Mouse (Mus musculus): ENCODE measurements around the gene Oscar. TPM values are rescaled to one million over a fixed set of nuclear protein-coding genes. Genes with fewer than 3 reads are reported as not detected.
"Not testable (repeated sequence)": the region's sequence is repeated elsewhere in the genome, so short reads cannot be mapped to it uniquely, and the experiment has no call there.

Gene Oscar
- polyA plus RNA-seq, 1 experiment from 2014 or later = not detected

GRCm38 (mm10) chr7:3576354-3577124 lies 39.4 kb downstream of the Oscar start:
- ATAC-seq = no peak
- no peak overlapping the region for H3K9ac ChIP-seq (replicated peaks)
- H3K27me3 ChIP-seq (ENCODE audit: insufficient read depth, low read length) = no peaks in the 10 kb centered on the region
- WGBS (ENCODE audit: insufficient replicate concordance) = 67% methylated on average over 5 of the region's 5 CpGs
- H3K4me3 ChIP-seq (ENCODE audit: low read depth, low read length) = no peak overlapping the region
- no peak overlapping the region for H3K27ac ChIP-seq (ENCODE audit: low read depth)
- no peaks in the 10 kb centered on the region for H3K4me1 ChIP-seq (ENCODE audit: insufficient read depth)
- TF ChIP-seq EP300 (IDR thresholded peaks at IDR 0.05; ENCODE audit: low read depth) (no peak), CTCF (IDR thresholded peaks at IDR 0.05; ENCODE audit: low read depth) (no peak)
- DNase-seq = no peak
- no peak overlapping the region for H3K4me2 ChIP-seq (ENCODE audit: low read depth, low read length)
- H3K36me3 ChIP-seq (replicated peaks; ENCODE audit: insufficient read depth, low read length) = no peaks in the 10 kb centered on the region
- H3K9me3 ChIP-seq (ENCODE audit: low read length) = no peaks in the 10 kb centered on the region

- Histone ChIP-seq H3K9me3 (ENCODE audit: low read length) (no peaks in the 10 kb centered on the region), H3K27me3 (ENCODE audit: insufficient read depth, low read length) (no peaks in the 10 kb centered on the region), H3K4me3 (ENCODE audit: low read depth, low read length) (no peak overlapping the region), H3K36me3 (replicated peaks; ENCODE audit: insufficient read depth, low read length) (no peaks in the 10 kb centered on the region), H3K9ac (replicated peaks) (no peak overlapping the region), H3K4me1 (ENCODE audit: insufficient read depth) (no peaks in the 10 kb centered on the region), H3K27ac (ENCODE audit: low read depth) (no peak overlapping the region), H3K4me2 (ENCODE audit: low read depth, low read length) (no peak overlapping the region)
- WGBS (ENCODE audit: insufficient replicate concordance) = 36% methylated on average over 5 of the region's 5 CpGs
- no peak for DNase-seq
- ATAC-seq = no peak
- TF ChIP-seq EP300 (IDR thresholded peaks at IDR 0.05; ENCODE audit: low read depth) = no peak
- TF ChIP-seq CTCF (IDR thresholded peaks at IDR 0.05; ENCODE audit: low read depth) = no peak
Observed at GRCm38 (mm10) chr7:3574216-3574615, 41.7 kb downstream of the Oscar start.

GRCm38 (mm10) chr7:3571847-3572246 lies 44.1 kb downstream of the Oscar start:
- 29% methylated on average over 1 of the region's 1 CpGs for WGBS (ENCODE audit: insufficient replicate concordance)
- Histone ChIP-seq H3K4me2 (ENCODE audit: low read depth, low read length) (no peak overlapping the region), H3K9me3 (ENCODE audit: low read length) (no peaks in the 10 kb centered on the region), H3K9ac (replicated peaks) (no peak overlapping the region), H3K27me3 (ENCODE audit: insufficient read depth, low read length) (no peaks in the 10 kb centered on the region), H3K4me3 (ENCODE audit: low read depth, low read length) (no peak overlapping the region), H3K36me3 (replicated peaks; ENCODE audit: insufficient read depth, low read length) (no peaks in the 10 kb centered on the region), H3K27ac (ENCODE audit: low read depth) (no peak overlapping the region), H3K4me1 (ENCODE audit: insufficient read depth) (no peaks in the 10 kb centered on the region)
- TF ChIP-seq CTCF (IDR thresholded peaks at IDR 0.05; ENCODE audit: low read depth) = no peak
- no peak for TF ChIP-seq EP300 (IDR thresholded peaks at IDR 0.05; ENCODE audit: low read depth)
- no peak for DNase-seq
- no peak for ATAC-seq

- not testable (repeated sequence) for H3K4me1 ChIP-seq (ENCODE audit: insufficient read depth); H3K9ac ChIP-seq (replicated peaks); H3K4me3 ChIP-seq (ENCODE audit: low read depth, low read length); H3K27ac ChIP-seq (ENCODE audit: low read depth); DNase-seq; H3K36me3 ChIP-seq (replicated peaks; ENCODE audit: insufficient read depth, low read length); H3K9me3 ChIP-seq (ENCODE audit: low read length); H3K27me3 ChIP-seq (ENCODE audit: insufficient read depth, low read length); H3K4me2 ChIP-seq (ENCODE audit: low read depth, low read length); ATAC-seq
- WGBS (ENCODE audit: insufficient replicate concordance) = 86% methylated on average over 3 of the region's 3 CpGs
Observed at GRCm38 (mm10) chr7:3570580-3570979, 45.4 kb downstream of the Oscar start.

DNA sequence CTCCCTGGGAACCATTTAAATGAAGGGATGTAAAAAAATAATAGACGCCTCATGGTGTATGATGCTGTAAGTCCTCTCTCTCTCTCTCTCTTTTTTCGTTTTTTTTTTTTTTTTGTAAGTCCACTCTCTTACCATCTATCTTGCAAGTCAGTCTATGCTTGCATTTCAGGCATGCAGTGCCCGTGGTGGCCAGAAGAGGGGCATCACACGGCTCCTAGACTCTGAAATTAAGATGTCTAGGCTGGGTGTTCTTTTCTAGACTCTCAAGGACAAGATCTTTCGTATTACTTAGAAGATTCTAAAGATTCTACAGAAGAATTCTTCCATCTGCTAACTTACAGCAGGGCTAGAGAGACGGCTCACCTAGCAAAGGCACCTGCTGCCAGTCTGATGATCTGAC lies 46.2 kb downstream of the Oscar start:
- no peak overlapping the region for H3K4me3 ChIP-seq (ENCODE audit: low read depth, low read length)
- H3K4me2 ChIP-seq (ENCODE audit: low read depth, low read length) = no peak overlapping the region
- ATAC-seq (no peak), DNase-seq (no peak)
- no peak overlapping the region for H3K27ac ChIP-seq (ENCODE audit: low read depth)
- no peaks in the 10 kb centered on the region for H3K27me3 ChIP-seq (ENCODE audit: insufficient read depth, low read length)
- no peak for TF ChIP-seq CTCF (IDR thresholded peaks at IDR 0.05; ENCODE audit: low read depth)
- TF ChIP-seq EP300 (IDR thresholded peaks at IDR 0.05; ENCODE audit: low read depth) = no peak
- H3K36me3 ChIP-seq (replicated peaks; ENCODE audit: insufficient read depth, low read length) = no peaks in the 10 kb centered on the region
- H3K9ac ChIP-seq (replicated peaks) = no peak overlapping the region
- H3K4me1 ChIP-seq (ENCODE audit: insufficient read depth) = no peaks in the 10 kb centered on the region
- no peaks in the 10 kb centered on the region for H3K9me3 ChIP-seq (ENCODE audit: low read length)
- WGBS (ENCODE audit: insufficient replicate concordance) = 58% methylated on average over 6 of the region's 6 CpGs

DNA sequence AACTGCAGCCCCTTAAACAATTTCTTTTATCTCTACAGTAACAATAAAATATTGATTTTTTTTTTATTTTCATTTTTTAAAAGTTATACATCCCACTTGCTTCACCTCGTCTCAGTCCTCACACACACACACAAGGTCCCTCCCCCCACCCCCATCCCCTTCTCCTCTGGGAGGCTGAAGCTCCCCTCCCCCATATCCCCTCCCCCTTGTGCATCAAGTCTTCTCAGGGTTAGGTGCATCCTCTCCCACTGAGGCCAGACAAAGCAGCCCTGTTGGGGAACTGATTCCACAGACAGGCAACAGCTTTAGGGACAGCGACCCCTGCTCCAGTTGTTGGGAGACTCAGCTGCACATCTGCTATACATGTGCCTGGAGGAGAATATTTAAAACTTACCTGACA lies 48.6 kb downstream of the Oscar start:
- H3K27ac ChIP-seq (ENCODE audit: low read depth) = no peak overlapping the region
- ATAC-seq (no peak), DNase-seq (no peak)
- H3K9me3 ChIP-seq (ENCODE audit: low read length) = no peaks in the 10 kb centered on the region
- 23% methylated on average over 2 of the region's 2 CpGs for WGBS (ENCODE audit: insufficient replicate concordance)
- H3K9ac ChIP-seq (replicated peaks) = no peak overlapping the region
- no peak overlapping the region for H3K4me3 ChIP-seq (ENCODE audit: low read depth, low read length)
- no peaks in the 10 kb centered on the region for H3K36me3 ChIP-seq (replicated peaks; ENCODE audit: insufficient read depth, low read length)
- H3K4me2 ChIP-seq (ENCODE audit: low read depth, low read length) = no peak overlapping the region
- no peaks in the 10 kb centered on the region for H3K4me1 ChIP-seq (ENCODE audit: insufficient read depth)
- TF ChIP-seq CTCF (IDR thresholded peaks at IDR 0.05; ENCODE audit: low read depth) (no peak), EP300 (IDR thresholded peaks at IDR 0.05; ENCODE audit: low read depth) (no peak)
- H3K27me3 ChIP-seq (ENCODE audit: insufficient read depth, low read length) = no peaks in the 10 kb centered on the region

Small RNA genes within 50 kb of the gene (microRNA-seq; reads per million reads assigned to microRNA genes)
- gene Gm25100 (not detected), gene Mir3572 (2.4 reads per million)

Other genes starting within 250 kb of the Oscar start
- gene Cacng8, start 225.5 kb downstream of the Oscar start, polyA plus RNA-seq (2015; fragmentation: Nextera tagmentation; extraction: Ambion mirVana) = not detected in 2 replicates
- 0.30 TPM in 1 of 2 replicates, not detected in the other for gene Cacng6, start 192.0 kb downstream of the Oscar start, polyA plus RNA-seq (2015; fragmentation: Nextera tagmentation; extraction: Ambion mirVana)
- gene Tarm1, start 113.5 kb downstream of the Oscar start, polyA plus RNA-seq (2015; fragmentation: Nextera tagmentation; extraction: Ambion mirVana) = 0.24 and 0.41 TPM in 2 replicates
- gene Ndufa3, start 1.2 kb upstream of the Oscar start, polyA plus RNA-seq (2015; fragmentation: Nextera tagmentation; extraction: Ambion mirVana) = 385 and 415 TPM in 2 replicates
- gene Tfpt, start 13.8 kb upstream of the Oscar start, polyA plus RNA-seq (2015; fragmentation: Nextera tagmentation; extraction: Ambion mirVana) = 8.8 and 9.8 TPM in 2 replicates
- 20.8 and 24.9 TPM in 2 replicates for gene Prpf31, start 13.8 kb upstream of the Oscar start, polyA plus RNA-seq (2015; fragmentation: Nextera tagmentation; extraction: Ambion mirVana)
- 12.9 and 13.7 TPM in 2 replicates for gene Cnot3, start 29.1 kb upstream of the Oscar start, polyA plus RNA-seq (2015; fragmentation: Nextera tagmentation; extraction: Ambion mirVana)
- 7.0 and 7.8 TPM in 2 replicates for gene Leng1, start 49.7 kb upstream of the Oscar start, polyA plus RNA-seq (2015; fragmentation: Nextera tagmentation; extraction: Ambion mirVana)
- gene Tmc4, start 61.4 kb upstream of the Oscar start, polyA plus RNA-seq (2015; fragmentation: Nextera tagmentation; extraction: Ambion mirVana) = 4.7 and 5.0 TPM in 2 replicates
- gene Tsen34, start 76.7 kb upstream of the Oscar start, polyA plus RNA-seq (2015; fragmentation: Nextera tagmentation; extraction: Ambion mirVana) = 46.1 and 50.9 TPM in 2 replicates
- 14.8 and 16.1 TPM in 2 replicates for gene Mboat7, start 77.4 kb upstream of the Oscar start, polyA plus RNA-seq (2015; fragmentation: Nextera tagmentation; extraction: Ambion mirVana)
- gene Rps9, start 87.8 kb upstream of the Oscar start, polyA plus RNA-seq (2015; fragmentation: Nextera tagmentation; extraction: Ambion mirVana) = 859 and 872 TPM in 2 replicates
- 5.6 and 7.0 TPM in 2 replicates for gene Pirb, start 104.2 kb upstream of the Oscar start, polyA plus RNA-seq (2015; fragmentation: Nextera tagmentation; extraction: Ambion mirVana)
- 0.12 TPM in 1 of 2 replicates, not detected in the other for gene Gm15448, start 209.5 kb upstream of the Oscar start, polyA plus RNA-seq (2015; fragmentation: Nextera tagmentation; extraction: Ambion mirVana)
- gene Pira2, start 228.9 kb upstream of the Oscar start, polyA plus RNA-seq (2015; fragmentation: Nextera tagmentation; extraction: Ambion mirVana) = 2.0 and 2.8 TPM in 2 replicates